Comparison of ENCODE assay signal across 8 mouse cellular contexts in genomic region chr9:106148541-106149398, GRCm38 (mm10). TPM values are rescaled to one million over a fixed set of nuclear protein-coding genes. Genes with fewer than 3 reads are reported as not detected.
DNase-seq lines count a peak whose midpoint lies in the region; TF ChIP-seq lines count a peak whose summit lies in the region.

No protein-coding gene starts in this region.

- peaks cover 5% of the 10 kb centered on the region for H3K4me1 ChIP-seq in cerebellum, adult 2 months (ENCODE audit: control insufficient read depth, insufficient read depth, low read length)
- no peaks in the 10 kb centered on the region for H3K4me1 ChIP-seq in ES-Bruce4 (ENCODE audit: control insufficient read depth, insufficient read depth, low read length)
- H3K4me1 ChIP-seq in hindbrain, embryonic 10.5 days (replicated peaks), result peaks cover 38% of the 10 kb centered on the region
- peaks cover 45% of the 10 kb centered on the region for H3K4me1 ChIP-seq in midbrain, embryonic 10.5 days

- H3K4me3 ChIP-seq in cerebellum, adult 2 months (replicated peaks; ENCODE audit: insufficient read depth, low read depth, low read length), result peak overlapping the region; percentile 35
- H3K4me3 ChIP-seq in ES-Bruce4 (ENCODE audit: low read depth, low read length), result peak overlapping the region; percentile 48
- H3K4me3 ChIP-seq in hindbrain, embryonic 10.5 days, result peak overlapping the region; percentile 68
- H3K4me3 ChIP-seq in midbrain, embryonic 10.5 days, result peak overlapping the region; percentile 74

- 2% methylated on average over 36 of the region's 36 CpGs for WGBS in cerebellum, adult 2 months
- WGBS in hindbrain, embryonic 10.5 days, result 2% methylated on average over 36 of the region's 36 CpGs
- WGBS in midbrain, embryonic 10.5 days, result 1% methylated on average over 36 of the region's 36 CpGs

- DNase-seq in cerebellum, adult 2 months, result peak in 1 of 2 experiments; percentile 27
- DNase-seq in cerebellum, adult 11 months, result no peak
- peak; percentile 77 for DNase-seq in hindbrain, embryonic 10.5 days (ENCODE audit: low spot score)
- no peak for DNase-seq in midbrain, embryonic 10.5 days (ENCODE audit: low spot score)
- DNase-seq in ovary, postnatal 36 days (ENCODE audit: low spot score), result no peak
- DNase-seq in frontal cortex, postnatal 10 days (ENCODE audit: low spot score in 2 of 2), result no peak
- no peak for DNase-seq in urinary bladder, adult 18-20 months (ENCODE audit: low spot score in 2 of 2)

- no peak overlapping the region for H3K9ac ChIP-seq in ES-Bruce4 (ENCODE audit: low read depth, poor library complexity, severe bottlenecking)

- H3K27me3 ChIP-seq in cerebellum, adult 2 months (ENCODE audit: control insufficient read depth, insufficient read depth, low read length), result no peaks in the 10 kb centered on the region
- H3K27me3 ChIP-seq in ES-Bruce4 (ENCODE audit: control insufficient read depth, insufficient read depth, low read length, poor library complexity, severe bottlenecking), result no peaks in the 10 kb centered on the region
- H3K27me3 ChIP-seq in hindbrain, embryonic 10.5 days (ENCODE audit: insufficient read depth, poor library complexity, severe bottlenecking), result peaks cover 40% of the 10 kb centered on the region
- peaks cover 31% of the 10 kb centered on the region for H3K27me3 ChIP-seq in midbrain, embryonic 10.5 days (ENCODE audit: low read depth, poor library complexity, severe bottlenecking)

- TF ChIP-seq CTCF in cerebellum, adult 2 months (IDR thresholded peaks at IDR 0.05; ENCODE audit: borderline replicate concordance, insufficient read depth, low read depth, low read length), result no peak
- no peak for TF ChIP-seq CTCF in ES-Bruce4 (IDR thresholded peaks at IDR 0.05; ENCODE audit: low read depth, low read length)

- no peak for TF ChIP-seq POLR2A in cerebellum, adult 2 months (IDR thresholded peaks at IDR 0.05; ENCODE audit: borderline replicate concordance, insufficient read depth, low read length)
- TF ChIP-seq POLR2A in ES-Bruce4 (IDR thresholded peaks at IDR 0.05; ENCODE audit: insufficient read depth, low read length), result no peak

- no peak for TF ChIP-seq EP300 in ES-Bruce4 (IDR thresholded peaks at IDR 0.05; ENCODE audit: insufficient read depth, low read depth, low read length)

- no peaks in the 10 kb centered on the region for H3K9me3 ChIP-seq in ES-Bruce4 (replicated peaks; ENCODE audit: control insufficient read depth, insufficient read depth, low read length, poor library complexity, severe bottlenecking)
- no peaks in the 10 kb centered on the region for H3K9me3 ChIP-seq in hindbrain, embryonic 10.5 days
- no peaks in the 10 kb centered on the region for H3K9me3 ChIP-seq in midbrain, embryonic 10.5 days (replicated peaks)

- H3K36me3 ChIP-seq in ES-Bruce4 (ENCODE audit: control insufficient read depth, insufficient read depth, low read length, poor library complexity, severe bottlenecking), result no peaks in the 10 kb centered on the region
- H3K36me3 ChIP-seq in hindbrain, embryonic 10.5 days, result peaks cover 28% of the 10 kb centered on the region
- H3K36me3 ChIP-seq in midbrain, embryonic 10.5 days, result peaks cover 38% of the 10 kb centered on the region

- no peak overlapping the region for H3K27ac ChIP-seq in cerebellum, adult 2 months (ENCODE audit: insufficient read depth, low read length)
- no peak overlapping the region for H3K27ac ChIP-seq in ES-Bruce4 (ENCODE audit: insufficient read depth, low read length)
- peak overlapping the region; percentile 97 for H3K27ac ChIP-seq in hindbrain, embryonic 10.5 days
- H3K27ac ChIP-seq in midbrain, embryonic 10.5 days (replicated peaks), result peak overlapping the region; percentile 97

RNA-seq across cellular contexts. Expression of gene Glyctk, which starts 9.2 kb away (rescaled TPM):
- 1.7 and 2.2 TPM in 2 replicates for polyA plus RNA-seq in cerebellum, adult 2 months (2012; rRNA removed)
- 0.97 and 1.1 TPM in 2 replicates for polyA plus RNA-seq in ES-Bruce4 (2011; ENCODE audit: insufficient read depth, insufficient read length, low read depth, missing spikeins)
- 2.9 and 4.5 TPM in 2 replicates for polyA plus RNA-seq in hindbrain, embryonic 10.5 days (2016; fragmentation: Nextera tagmentation; extraction: Ambion mirVana)
- 5.0 and 8.4 TPM in 2 replicates for polyA plus RNA-seq in midbrain, embryonic 10.5 days (2016; fragmentation: Nextera tagmentation; extraction: Ambion mirVana)

RNA-seq across cellular contexts. Expression of gene Wdr82, which starts 22.0 kb away (rescaled TPM):
- 137 and 140 TPM in 2 replicates for polyA plus RNA-seq in cerebellum, adult 2 months (2012; rRNA removed)
- 118 and 122 TPM in 2 replicates for polyA plus RNA-seq in ES-Bruce4 (2011; ENCODE audit: insufficient read depth, insufficient read length, low read depth, missing spikeins)
- polyA plus RNA-seq in hindbrain, embryonic 10.5 days (2016; fragmentation: Nextera tagmentation; extraction: Ambion mirVana), result 25.8 and 29.9 TPM in 2 replicates
- 23.4 and 29.3 TPM in 2 replicates for polyA plus RNA-seq in midbrain, embryonic 10.5 days (2016; fragmentation: Nextera tagmentation; extraction: Ambion mirVana)

RNA-seq across cellular contexts. Expression of gene Ppm1m, which starts 50.8 kb away (rescaled TPM):
- 36.0 and 38.9 TPM in 2 replicates for polyA plus RNA-seq in cerebellum, adult 2 months (2012; rRNA removed)
- 23.2 and 23.4 TPM in 2 replicates for polyA plus RNA-seq in ES-Bruce4 (2011; ENCODE audit: insufficient read depth, insufficient read length, low read depth, missing spikeins)
- 47.3 and 48.6 TPM in 2 replicates for polyA plus RNA-seq in hindbrain, embryonic 10.5 days (2016; fragmentation: Nextera tagmentation; extraction: Ambion mirVana)
- 46.2 and 52.1 TPM in 2 replicates for polyA plus RNA-seq in midbrain, embryonic 10.5 days (2016; fragmentation: Nextera tagmentation; extraction: Ambion mirVana)

RNA-seq across cellular contexts. Expression of gene Col6a4, which starts 52.2 kb away (rescaled TPM):
- 0.30 and 1.1 TPM in 2 replicates for polyA plus RNA-seq in cerebellum, adult 2 months (2012; rRNA removed)
- 0.15 TPM in 1 of 2 replicates, not detected in the other for polyA plus RNA-seq in ES-Bruce4 (2011; ENCODE audit: insufficient read depth, insufficient read length, low read depth, missing spikeins)
- 0.10 and 0.26 TPM in 2 replicates for polyA plus RNA-seq in hindbrain, embryonic 10.5 days (2016; fragmentation: Nextera tagmentation; extraction: Ambion mirVana)
- polyA plus RNA-seq in midbrain, embryonic 10.5 days (2016; fragmentation: Nextera tagmentation; extraction: Ambion mirVana), result 0.06 and 0.10 TPM in 2 replicates

RNA-seq across cellular contexts. Expression of gene Twf2, which starts 54.1 kb away (rescaled TPM):
- polyA plus RNA-seq in cerebellum, adult 2 months (2012; rRNA removed), result 54.7 and 59.1 TPM in 2 replicates
- 27.3 and 36.7 TPM in 2 replicates for polyA plus RNA-seq in ES-Bruce4 (2011; ENCODE audit: insufficient read depth, insufficient read length, low read depth, missing spikeins)
- 65.9 and 71.3 TPM in 2 replicates for polyA plus RNA-seq in hindbrain, embryonic 10.5 days (2016; fragmentation: Nextera tagmentation; extraction: Ambion mirVana)
- polyA plus RNA-seq in midbrain, embryonic 10.5 days (2016; fragmentation: Nextera tagmentation; extraction: Ambion mirVana), result 69.7 and 74.8 TPM in 2 replicates

Comparison
In these comparisons a context has a peak if more than half of its experiments do, and no peak if none do; other contexts are left out.
1. H3K27ac ChIP-seq: peak in hindbrain, embryonic 10.5 days (single experiment) and midbrain, embryonic 10.5 days (single experiment); none in cerebellum, adult 2 months (single experiment) and ES-Bruce4 (single experiment).
2. Peak in every context shown above with its lines, with median percentiles within 50 percentile points of each other: H3K4me3 ChIP-seq.